Mouse (Mus musculus) layer of hippocampus, adult 8-10 months (tissue): ENCODE measurements around the gene 1700014D04Rik. TPM values are rescaled to one million over a fixed set of nuclear protein-coding genes. Genes with fewer than 3 reads are reported as not detected.

Source experiments
- total RNA-seq, 4 experiments: library from RNA; stranded (reverse); gene quantifications; 2 replicates each; pipeline ENCODE4 v1.2.4; 2022

The 1700014D04Rik gene
- total RNA-seq, 4 experiments from 2014 or later: 0.31 to 0.79 (median 0.36) TPM

Other genes starting within 250 kb of the 1700014D04Rik start
- gene Agtpbp1, start 161.5 kb downstream of the 1700014D04Rik start, total RNA-seq: 100 to 1,000 TPM; 331 to 365 (median 343) TPM
- gene Naa35, start 161.5 kb downstream of the 1700014D04Rik start, total RNA-seq: 100 to 1,000 TPM in 3 of 4 experiments, 10 to 100 TPM in 1; 99.8 to 121 (median 105) TPM
- gene Golm1, start 70.9 kb downstream of the 1700014D04Rik start, total RNA-seq: 10 to 100 TPM; 63.1 to 72.1 (median 63.7) TPM
- gene 4921517D22Rik, start 52.6 kb downstream of the 1700014D04Rik start, total RNA-seq: not detected
- under 1 TPM; 0.18 to 0.47 (median 0.22) TPM for gene Spata31d1a, start 36.4 kb downstream of the 1700014D04Rik start, total RNA-seq
- gene Spata31d1b, start 34.5 kb downstream of the 1700014D04Rik start, total RNA-seq: under 1 TPM in 2 of 4 experiments, not detected in 2; 0.09 to 0.18 TPM
- gene Spata31d1d, start 15.0 kb downstream of the 1700014D04Rik start, total RNA-seq: not detected
- 100 to 1,000 TPM; 127 to 147 (median 136) TPM for gene Isca1, start 23.1 kb upstream of the 1700014D04Rik start, total RNA-seq
- not detected for gene Gm49354, start 35.5 kb upstream of the 1700014D04Rik start, total RNA-seq
- gene Tut7, start 76.4 kb upstream of the 1700014D04Rik start, total RNA-seq: 10 to 100 TPM; 61.3 to 71.4 (median 63.6) TPM